Mouse (Mus musculus) adrenal gland, adult 2 months (tissue): Measurements from ENCODE around the gene Mat2a. TPM values are rescaled to one million over a fixed set of nuclear protein-coding genes. Genes with fewer than 3 reads are reported as not detected.
"Not testable (repeated sequence)": the region's sequence is repeated elsewhere in the genome, so short reads cannot be mapped to it uniquely, and the experiment has no call there.

Source experiments
- DNase-seq: peaks from one replicate; pipeline ENCODE4 v3.0.0; 2021
- long read RNA-seq: library from polyadenylated mRNA; stranded (forward); transcript quantifications from one replicate; pipeline ENCODE4 v2.0.0, GENCODE M21; 2021
- polyA plus RNA-seq: library from polyadenylated mRNA; depleted of rRNA; stranded (reverse); fragments of >200 nt; gene quantifications from 2 replicates; pipeline ENCODE4 v1.2.3, GENCODE M21; 2012; rRNA removed
- total RNA-seq, 2 experiments: library from RNA; stranded (reverse); gene quantifications; 2 replicates each; pipeline ENCODE4 v1.2.3; 2021

Gene Mat2a
- total RNA-seq (100 to 1,000 TPM; 203 to 251 TPM), polyA plus RNA-seq (121 and 150 TPM in 2 replicates)
- long read RNA-seq, transcript Mat2a-201 (9 exons, 2,804 nt): major isoform, 226 of 262 reads
- long read RNA-seq, transcript Mat2a-202 (8 exons, 3,387 nt): minor isoform, 22 of 262 reads
- long read RNA-seq, partial matches to known transcripts: 2 of 262 reads
- long read RNA-seq, other reads (novel, unspliced or antisense): 12 of 262 reads

DNA sequence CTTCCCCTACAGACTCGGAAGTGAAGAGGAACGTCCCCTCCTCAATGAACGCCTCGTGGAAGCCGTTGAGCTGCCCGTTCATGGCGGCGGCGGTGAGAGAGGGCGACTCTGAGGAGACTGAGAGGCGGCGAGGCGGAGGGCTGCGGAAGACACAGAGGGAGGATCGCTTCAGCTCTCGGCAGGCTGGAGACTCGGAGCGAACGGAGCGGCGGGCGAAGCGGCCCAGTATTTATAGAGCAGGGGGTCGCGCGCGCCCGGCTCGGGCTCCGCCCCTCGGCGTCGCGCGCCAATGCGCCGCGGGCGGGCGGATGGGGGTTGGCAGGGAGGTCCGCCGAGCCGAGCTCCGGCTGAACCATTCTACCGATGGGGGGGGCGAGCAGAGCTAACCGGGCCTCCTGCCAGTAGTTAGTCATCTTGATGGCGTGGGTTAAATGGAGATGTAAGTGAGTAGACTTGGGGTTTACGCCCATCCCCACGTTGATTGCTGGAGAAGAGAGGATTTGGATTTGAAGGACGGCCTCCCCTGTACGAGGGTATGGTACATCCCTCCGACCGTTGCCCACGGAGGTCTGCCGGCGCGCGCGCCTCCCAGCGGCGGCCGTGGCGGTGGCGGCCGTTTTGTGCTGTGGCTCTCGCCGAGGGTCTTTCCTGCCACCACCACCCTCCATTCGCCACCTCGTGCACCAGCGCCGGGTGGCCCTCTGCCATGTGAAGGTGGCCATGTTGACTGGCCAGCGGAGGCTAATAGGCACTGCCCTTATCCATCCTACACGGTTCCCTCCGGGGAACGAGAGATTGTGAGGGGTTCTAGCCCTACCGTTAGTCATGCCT lies at the start of gene Mat2a:
Mat2a (minus strand) TSS at position 204 of the 831 bp plus-strand sequence.
- DNase-seq: peak; percentile 97

GRCm38 (mm10) chr6:72488850-72489249 lies 49.5 kb upstream of the Mat2a start:
- DNase-seq: no peak

DNA sequence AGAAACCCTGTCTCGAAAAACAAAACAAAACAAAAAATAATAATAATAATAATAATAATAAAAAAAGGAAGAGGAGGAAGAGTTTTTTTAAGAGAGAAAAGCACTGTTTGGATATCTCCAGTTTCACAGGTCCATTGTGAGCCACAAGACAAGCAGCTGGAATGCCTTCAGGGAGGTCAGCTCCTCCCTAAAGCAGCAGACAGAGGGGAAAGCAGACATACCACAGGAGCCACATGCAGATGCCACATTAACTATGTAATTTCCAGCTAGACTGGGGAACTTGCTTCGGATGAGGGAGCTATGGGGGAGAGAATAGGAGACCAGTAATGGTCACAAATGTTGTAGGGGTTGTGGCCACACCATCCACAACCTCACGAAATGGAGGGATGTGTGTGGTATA lies 47.9 kb upstream of the Mat2a start:
- DNase-seq: no peak

GRCm38 (mm10) chr6:72486307-72486706 lies 46.9 kb upstream of the Mat2a start:
- no peak for DNase-seq

- no peak for DNase-seq
Observed at GRCm38 (mm10) chr6:72484887-72485286, 45.5 kb upstream of the Mat2a start.

DNA sequence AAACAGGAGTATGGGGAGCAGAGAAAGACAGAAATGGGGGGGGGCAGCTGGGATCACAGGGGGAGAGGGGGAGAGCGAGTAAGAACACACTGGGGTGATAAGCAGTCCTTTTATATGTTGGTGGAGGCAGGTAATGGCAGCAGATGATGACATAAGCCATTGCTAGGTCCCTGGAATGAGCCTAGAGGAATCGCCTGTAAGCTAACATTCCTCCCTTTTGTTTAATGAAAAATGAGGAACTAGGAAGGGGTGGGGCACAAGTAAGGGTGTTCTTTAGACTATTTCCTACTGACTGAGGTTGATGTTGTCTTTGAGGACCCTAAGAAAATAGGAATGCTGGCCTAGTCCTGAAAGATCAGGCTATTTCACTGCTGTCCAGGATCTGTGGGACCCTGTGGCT lies 42.8 kb upstream of the Mat2a start:
- DNase-seq: no peak

GRCm38 (mm10) chr6:72480422-72480702 lies 41.0 kb upstream of the Mat2a start:
- DNase-seq: no peak

GRCm38 (mm10) chr6:72479645-72480421 lies 40.5 kb upstream of the Mat2a start:
- DNase-seq: no peak

- DNase-seq: not testable (repeated sequence)
Observed at GRCm38 (mm10) chr6:72478691-72479090, 39.3 kb upstream of the Mat2a start.

GRCm38 (mm10) chr6:72477621-72478020 lies 38.3 kb upstream of the Mat2a start:
- peak; percentile 83 for DNase-seq

DNA sequence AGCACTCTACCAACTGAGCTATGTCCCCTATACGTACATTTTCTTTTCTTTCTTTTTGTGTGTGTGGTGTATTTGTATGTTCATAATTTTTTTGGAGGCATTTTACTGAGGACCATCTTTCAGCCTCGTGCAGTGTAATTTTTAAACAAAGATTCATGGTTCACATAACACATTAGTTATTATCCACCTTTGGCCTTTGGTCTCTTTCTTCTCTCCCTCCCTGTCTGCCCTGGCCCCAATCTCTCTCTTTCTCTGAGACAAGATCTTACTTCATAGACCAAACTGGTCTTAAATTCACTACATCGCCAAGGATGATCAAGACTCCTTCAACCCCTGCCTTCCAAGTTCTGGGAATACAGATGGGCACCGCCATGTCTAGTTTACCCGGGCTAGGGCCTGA lies 37.5 kb upstream of the Mat2a start:
- DNase-seq: no peak

DNA sequence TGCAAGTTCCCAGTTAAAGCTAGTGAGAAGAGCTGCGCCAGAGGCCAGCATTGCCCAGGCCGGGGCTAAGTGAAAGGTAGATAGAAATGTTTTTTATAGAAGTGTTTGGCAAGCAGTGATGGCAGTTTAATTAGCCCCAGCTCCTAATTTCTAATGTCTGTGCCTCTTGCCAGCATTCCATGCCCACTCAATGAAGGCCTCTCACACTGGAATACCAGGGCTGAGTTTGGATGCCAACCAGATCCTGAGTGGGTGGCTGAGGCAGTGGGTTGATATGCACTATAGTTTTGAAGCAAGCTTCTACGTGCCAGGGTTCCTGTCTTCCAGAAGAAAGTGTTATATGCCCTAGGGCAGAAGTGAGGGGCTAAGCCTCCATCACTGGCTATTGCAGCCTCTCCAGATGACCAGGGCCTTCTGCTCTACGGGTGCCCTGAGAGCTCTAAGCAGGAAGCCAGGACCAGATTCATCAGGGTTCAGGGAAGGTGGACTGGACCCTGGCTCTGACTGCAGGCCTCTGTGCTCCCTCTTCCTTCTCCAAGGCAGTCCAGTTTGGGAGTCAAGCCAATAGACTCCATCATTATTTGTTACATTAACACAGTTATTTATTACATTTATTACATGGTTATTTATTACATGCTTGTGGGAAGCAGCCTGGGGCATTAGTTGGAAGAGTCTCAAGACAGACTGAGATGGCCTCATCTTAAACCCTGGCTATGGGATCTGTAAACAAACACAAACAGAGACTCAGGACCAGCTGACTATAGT lies 36.0 kb upstream of the Mat2a start:
- no peak for DNase-seq

- DNase-seq: peak; percentile 87
Observed at GRCm38 (mm10) chr6:72473264-72474041, 34.1 kb upstream of the Mat2a start.

DNA sequence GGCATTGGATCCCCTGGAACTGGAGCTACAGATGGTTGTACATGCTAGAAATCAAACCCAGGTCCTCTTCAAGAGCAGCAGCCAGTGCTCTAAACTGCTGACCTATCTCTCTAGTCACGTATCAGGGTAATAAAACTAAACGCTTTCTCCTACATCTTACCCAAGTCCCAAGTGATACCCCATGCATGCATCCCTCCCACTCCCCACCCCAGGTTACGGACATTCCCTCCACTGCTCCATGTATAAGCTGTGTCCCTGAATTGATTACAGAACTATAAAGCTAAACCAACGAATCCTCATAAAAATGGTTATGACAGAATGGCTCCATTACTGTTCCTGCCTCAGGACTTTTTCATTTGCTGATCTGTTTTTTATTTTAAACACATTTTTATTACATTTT lies 26.8 kb upstream of the Mat2a start:
- no peak for DNase-seq

- no peak for DNase-seq
Observed at GRCm38 (mm10) chr6:72465361-72466157, 26.2 kb upstream of the Mat2a start.

DNA sequence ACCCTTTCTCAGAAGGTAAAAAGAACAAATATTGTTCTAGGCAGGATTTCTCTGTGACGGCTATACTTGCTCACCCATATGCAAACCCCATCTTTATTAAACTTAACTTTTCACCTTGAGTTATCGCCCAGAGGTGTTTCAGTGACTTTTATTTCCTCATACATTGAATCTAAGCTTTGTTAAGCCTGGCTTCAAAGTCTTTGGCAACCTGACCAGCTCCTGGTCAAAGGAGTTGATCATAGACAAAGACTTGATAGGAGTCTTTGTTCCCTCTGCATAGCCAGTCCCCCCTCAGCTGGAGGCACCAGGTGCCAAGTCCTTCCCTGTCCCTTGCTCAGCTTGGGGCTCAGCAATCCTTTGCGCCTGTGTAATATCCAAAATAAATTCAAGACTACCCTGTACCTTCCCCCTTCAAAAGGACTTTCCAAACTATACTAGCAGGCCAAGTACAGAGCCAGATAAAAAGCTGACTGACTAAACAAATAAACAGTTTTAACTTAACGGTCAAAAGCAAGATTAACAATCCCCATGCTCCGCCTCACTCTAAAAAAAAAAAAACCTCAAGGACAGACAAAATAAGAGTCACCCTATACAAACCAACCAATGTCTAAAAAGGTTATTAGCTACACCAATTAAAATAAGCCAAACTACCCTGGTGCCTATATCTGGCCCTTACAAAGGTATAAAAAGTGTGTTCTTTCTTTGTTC lies 23.3 kb upstream of the Mat2a start:
- not testable (repeated sequence) for DNase-seq

DNA sequence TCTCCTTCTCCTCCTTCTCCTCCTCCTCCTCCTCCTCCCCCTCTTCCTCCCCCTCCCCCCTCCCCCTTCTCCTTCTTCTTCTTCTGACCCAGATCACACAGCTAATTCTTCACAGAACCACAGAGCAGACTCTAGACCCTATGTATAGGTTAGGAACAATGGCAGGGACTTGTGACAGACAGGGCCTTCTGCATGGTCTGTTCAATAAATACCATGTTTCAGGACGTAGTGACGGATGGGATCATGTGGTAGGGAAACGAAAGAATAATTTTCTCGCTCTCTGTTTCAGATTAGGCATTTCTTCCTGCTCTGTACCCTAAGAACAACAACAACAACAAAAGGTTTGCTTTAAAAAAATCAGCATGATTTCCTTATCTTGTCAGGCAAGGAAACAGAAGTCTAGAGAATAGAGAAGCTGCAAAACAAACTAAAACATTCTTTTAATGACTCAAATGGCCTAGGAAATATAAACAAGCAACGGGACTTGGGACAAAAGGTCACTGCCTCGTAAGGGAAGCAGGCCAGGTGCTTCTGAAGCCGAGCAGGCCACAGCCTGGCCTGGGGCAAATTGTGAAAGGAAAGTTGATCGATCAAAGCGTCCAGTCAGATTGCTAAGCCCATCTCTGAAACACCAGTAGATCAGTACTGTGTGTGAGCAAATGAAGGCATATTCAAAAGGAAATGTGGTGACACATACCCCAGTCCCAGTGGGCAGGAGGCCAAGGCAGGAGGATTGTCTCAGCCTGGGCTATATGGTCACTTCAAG lies 20.9 kb upstream of the Mat2a start:
- no peak for DNase-seq

- no peak for DNase-seq
Observed at GRCm38 (mm10) chr6:72458921-72459320, 19.6 kb upstream of the Mat2a start.

DNA sequence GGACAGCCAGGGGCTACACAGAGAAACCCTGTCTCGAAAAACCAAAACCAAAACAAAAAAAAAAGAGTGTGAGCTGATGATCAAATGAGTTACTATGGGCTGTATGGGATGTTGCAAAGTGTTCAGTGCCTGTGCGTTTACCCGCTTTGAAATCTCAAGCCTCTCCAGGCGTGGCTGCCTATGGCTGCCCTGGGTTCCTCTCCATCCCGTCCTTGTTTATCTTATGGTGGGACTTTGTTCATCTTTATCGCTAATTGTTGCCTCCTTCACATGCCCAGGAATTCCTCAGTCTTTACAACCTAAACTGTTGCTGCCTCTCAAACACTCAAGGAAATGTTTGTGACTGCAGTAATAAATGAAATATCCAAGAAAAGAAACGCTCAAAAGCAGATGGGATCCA lies 19.1 kb upstream of the Mat2a start:
- DNase-seq: no peak
